Mouse (Mus musculus): Measurements from ENCODE around the gene Ccdc7a. TPM values are rescaled to one million over a fixed set of nuclear protein-coding genes. Genes with fewer than 3 reads are reported as not detected.

Gene Ccdc7a
- polyA plus RNA-seq, 1 experiment from 2014 or later: not detected

Other genes with a start within 250 kb of the Ccdc7a start
- not detected in 2 replicates for gene Ccdc7b, start 1.6 kb upstream of the Ccdc7a start, polyA plus RNA-seq (2015; fragmentation: Nextera tagmentation; extraction: Ambion mirVana)
- gene Gm10999, start 66.1 kb upstream of the Ccdc7a start, polyA plus RNA-seq (2015; fragmentation: Nextera tagmentation; extraction: Ambion mirVana): not detected in 2 replicates
- gene 2610044O15Rik8, start 168.9 kb upstream of the Ccdc7a start, polyA plus RNA-seq (2015; fragmentation: Nextera tagmentation; extraction: Ambion mirVana): 20.7 and 23.3 TPM in 2 replicates

All from stomach, embryonic 16.5 days (tissue).